Mouse (Mus musculus): Measurements from ENCODE around the gene Jsrp1. TPM values are rescaled to one million over a fixed set of nuclear protein-coding genes. Genes with fewer than 3 reads are reported as not detected.

Gene Jsrp1
- polyA plus RNA-seq (2017; shearing (Covaris generic)), result not detected

DNA sequence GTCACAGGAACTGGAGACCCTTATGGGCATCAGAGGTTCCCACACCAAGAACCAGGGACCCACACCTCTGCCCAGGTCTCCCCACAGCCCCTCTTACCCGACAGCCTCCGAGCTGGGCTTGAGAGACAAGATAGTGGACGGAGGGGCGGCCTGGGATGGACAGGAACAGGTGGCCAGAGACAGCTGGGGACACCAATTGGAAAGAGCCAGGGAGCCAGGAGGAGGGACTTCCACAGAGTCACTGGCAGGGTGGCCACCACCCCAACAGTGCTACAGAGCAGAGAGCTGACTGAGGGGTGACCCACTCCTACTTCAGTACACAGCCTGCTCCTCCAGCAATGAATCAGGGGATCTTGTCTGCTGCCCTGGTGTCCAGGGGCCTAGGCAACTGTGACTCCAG is at the start of gene Jsrp1:
Gene Jsrp1, minus strand, starts transcription at position 133 of the 400 bp plus-strand sequence.
- ATAC-seq, result no peak

DNA sequence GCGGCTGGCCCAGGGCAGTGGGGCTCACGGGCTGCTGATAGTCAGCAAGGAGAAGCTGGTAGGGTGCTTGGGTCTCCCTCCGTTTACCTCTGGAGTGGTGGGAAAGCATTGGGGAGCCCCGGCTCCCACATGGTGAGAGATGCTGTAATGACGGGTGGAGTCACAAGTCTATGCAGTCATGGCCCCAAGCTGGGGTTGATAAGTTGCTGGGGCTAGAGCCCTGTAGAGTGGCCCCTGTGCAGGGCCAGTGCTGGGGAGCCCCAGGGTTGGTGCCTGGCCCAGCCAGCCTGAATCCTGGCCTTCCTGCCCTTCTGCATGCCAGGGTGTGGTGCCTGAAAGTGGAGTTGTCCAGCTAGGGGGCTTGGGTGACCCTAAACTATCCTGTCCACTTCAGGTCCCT is 49.0 kb upstream of the Jsrp1 start:
- ATAC-seq, result no peak

- no peak for ATAC-seq
Observed at GRCm38 (mm10) chr10:80858350-80858935, 45.1 kb upstream of the Jsrp1 start.

GRCm38 (mm10) chr10:80857848-80858247 is 44.5 kb upstream of the Jsrp1 start:
- ATAC-seq, result no peak

DNA sequence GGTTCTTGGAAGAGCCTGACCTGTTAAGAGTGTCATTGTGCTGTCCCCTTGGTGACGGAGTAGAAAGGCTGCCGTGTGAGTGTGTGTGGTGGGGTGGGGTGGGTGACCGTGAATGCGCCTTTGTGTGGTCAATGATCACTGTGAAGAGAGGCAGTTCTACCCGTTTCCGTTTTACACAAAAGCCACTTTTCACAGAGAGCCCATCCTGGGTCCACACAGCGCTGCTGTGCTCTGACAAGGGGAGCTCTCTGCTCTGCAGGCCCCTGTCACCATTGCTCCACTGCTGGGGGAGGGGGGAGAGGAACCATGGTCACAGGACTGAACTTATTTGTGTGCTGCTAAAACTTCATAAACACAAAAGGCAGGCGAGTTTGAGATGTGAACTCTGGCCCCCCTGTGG is 44.1 kb upstream of the Jsrp1 start:
- ATAC-seq, result no peak

DNA sequence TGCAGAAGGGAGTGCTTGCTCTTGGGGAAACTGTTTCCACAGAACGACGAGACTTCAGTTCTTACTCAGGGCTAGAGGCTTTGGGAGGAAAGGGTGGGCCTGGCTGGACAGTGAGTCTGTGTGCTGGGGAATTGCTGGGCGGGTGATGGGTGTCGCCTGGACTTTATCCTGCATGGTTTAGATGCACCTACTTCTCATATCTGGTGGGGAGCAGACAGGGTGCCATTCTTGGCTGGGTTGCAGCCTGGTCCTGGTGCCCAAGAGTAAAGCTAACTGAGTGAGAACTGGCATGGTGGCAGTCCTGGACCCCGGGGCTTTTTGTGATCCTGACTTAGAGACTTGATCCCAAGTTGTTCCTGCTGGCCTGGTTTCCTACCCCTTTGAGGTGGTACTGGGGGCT is 43.6 kb upstream of the Jsrp1 start:
- ATAC-seq, result no peak

GRCm38 (mm10) chr10:80856267-80856666 is 43.0 kb upstream of the Jsrp1 start:
- ATAC-seq, result no peak

- ATAC-seq, result no peak
Observed at GRCm38 (mm10) chr10:80855749-80856073, 42.4 kb upstream of the Jsrp1 start.

DNA sequence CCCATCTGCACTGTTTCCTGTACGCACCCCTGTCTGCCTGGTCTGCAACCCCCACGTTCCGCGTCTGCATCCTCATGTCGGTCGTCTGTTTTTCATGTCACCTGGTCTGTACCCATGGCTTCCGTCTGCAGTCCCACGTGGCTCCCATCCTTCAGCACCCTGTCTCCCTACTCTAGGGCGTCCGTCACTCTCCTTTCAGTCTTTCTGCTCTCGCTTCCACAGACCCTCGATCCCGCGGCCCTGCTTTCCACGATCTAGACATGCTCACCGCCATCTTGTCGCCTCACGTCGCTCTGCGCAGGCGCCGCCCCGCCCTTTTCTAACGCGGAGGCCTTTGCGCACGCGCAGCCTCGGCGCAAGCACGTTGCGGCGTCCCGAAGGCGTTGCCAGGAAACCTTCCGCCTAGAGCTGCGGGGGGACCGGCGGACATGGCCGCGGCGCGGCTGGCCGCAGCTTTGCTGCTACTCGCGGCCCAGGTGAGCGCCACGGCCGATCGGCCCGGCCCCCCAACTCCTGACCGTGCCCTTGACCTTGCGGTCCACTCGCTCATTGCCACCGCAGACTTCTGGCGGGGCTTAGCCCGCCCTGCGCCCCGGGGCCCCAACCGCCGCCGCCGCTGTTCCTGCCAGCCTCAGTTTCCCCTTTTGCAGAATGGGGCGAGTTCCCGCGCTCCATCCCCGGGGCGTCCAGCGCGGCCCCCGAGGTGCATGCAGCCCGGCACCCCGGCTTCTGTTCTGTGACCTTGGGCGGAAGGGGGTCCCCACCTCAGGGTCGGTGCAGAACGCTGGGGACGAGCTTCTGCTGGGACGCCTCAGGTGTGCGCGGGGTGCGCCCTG is 41.8 kb upstream of the Jsrp1 start, which contains the start of the genes Lsm7 and Sppl2b:
Gene Lsm7, minus strand, starts transcription at position 297 of the 836 bp plus-strand sequence.
Gene Sppl2b, plus strand, starts transcription at position 363 of the 836 bp plus-strand sequence.
- ATAC-seq, result peak; percentile 84

- ATAC-seq, result peak; percentile 71
Observed at GRCm38 (mm10) chr10:80848571-80848970, 35.3 kb upstream of the Jsrp1 start.

- ATAC-seq, result no peak
Observed at GRCm38 (mm10) chr10:80845732-80846131, 32.4 kb upstream of the Jsrp1 start.

- ATAC-seq, result no peak
Observed at GRCm38 (mm10) chr10:80845055-80845693, 31.9 kb upstream of the Jsrp1 start.

DNA sequence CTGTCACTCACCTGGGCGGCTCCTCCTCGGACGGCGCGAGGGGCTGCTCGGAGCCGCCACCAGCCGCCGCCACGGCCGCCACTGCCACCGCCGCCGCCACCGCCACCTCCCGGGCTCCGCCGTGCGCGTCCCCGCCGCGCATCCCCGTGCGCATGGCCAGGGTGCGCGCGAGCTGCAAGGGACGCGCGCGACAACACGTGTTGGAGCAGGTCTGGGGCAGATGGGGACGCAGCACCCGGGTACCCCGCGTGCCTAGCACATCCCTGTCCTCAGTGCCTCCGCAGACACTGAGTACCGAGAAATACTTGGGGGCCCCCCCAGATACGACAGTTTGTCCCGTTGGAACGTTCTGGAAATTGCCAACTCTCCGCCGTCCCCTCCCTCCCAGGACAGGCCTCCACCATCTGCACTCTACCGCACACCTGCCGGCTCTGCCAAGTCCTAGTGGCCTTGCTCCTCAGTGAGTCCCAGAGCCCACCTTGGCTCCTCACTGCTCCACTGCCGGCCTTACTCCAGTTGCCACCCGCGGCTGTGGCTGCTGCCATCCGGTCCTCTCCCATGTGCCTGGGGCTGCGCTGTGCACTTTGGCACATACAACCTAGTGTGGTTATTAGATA is 30.7 kb upstream of the Jsrp1 start, which contains the start of gene Lingo3:
Gene Lingo3, minus strand, starts transcription at position 109 of the 617 bp plus-strand sequence.
- no peak for ATAC-seq

DNA sequence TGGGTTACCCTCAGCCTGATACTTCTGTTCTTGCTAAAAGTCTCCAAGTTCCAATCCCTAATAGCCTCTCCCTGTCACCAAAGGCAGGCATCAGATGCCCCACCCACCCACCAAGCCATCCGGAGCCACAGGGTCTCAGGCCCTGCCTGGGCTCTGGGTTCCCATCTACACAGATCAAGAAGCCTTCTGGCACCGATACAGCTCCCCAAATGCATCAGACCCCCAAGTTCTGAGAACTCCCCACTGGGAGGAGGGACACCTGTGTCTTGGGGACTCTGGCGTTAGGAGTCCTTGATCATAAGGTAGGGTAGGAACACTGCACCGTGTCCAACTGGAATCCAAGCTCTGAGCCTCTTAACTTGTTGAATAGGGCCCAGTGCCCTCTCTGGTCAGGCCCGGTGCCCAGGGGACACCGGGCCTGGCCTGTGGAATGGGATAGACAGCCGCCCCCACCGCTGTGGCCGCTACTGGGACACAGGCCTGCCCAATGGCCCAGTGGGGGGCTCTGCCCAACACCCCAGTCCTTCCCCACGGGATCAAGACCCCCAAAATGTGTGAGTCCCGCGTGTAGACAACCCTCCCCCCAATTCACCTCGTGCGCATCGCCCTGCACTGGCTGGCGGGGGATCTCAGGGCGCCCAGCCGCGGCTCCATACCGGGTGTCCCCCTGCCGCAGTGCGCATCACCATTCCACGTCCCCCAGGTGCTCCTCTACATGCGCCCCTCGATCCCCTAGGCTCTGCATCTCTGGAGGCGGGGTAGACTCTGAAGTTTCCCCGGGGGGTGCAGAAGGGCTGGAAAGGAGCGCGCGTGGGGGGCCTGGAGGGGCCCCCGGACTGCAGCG is 30.0 kb upstream of the Jsrp1 start:
- no peak for ATAC-seq

GRCm38 (mm10) chr10:80842334-80842733 is 29.0 kb upstream of the Jsrp1 start:
- ATAC-seq, result no peak

GRCm38 (mm10) chr10:80841685-80842084 is 28.4 kb upstream of the Jsrp1 start:
- ATAC-seq, result no peak

- no peak for ATAC-seq
Observed at GRCm38 (mm10) chr10:80839848-80840247, 26.6 kb upstream of the Jsrp1 start.

GRCm38 (mm10) chr10:80838346-80838912 is 25.1 kb upstream of the Jsrp1 start:
- ATAC-seq, result no peak

- no peak for ATAC-seq
Observed at GRCm38 (mm10) chr10:80837827-80838226, 24.5 kb upstream of the Jsrp1 start.

DNA sequence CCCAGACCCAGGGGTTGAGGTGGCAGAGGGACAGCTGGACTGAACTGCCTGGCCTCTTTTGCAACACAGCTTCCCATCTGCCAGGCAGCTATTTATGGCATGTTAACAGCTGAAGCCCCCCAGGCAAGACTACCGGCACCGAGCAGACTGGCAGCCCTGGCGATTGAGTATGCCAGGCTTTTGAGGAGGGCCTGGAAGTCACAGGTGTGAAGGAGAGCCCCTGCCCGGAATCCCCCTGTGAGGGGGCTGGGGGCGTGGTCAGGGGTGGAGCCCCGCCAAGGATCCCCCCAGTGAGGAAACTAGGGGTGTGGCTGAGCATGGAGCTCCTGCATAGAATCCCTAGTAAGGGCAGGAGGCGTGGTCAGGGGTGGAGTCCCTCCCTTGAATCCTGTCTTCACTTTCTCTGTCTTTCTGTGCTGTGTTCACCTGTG is 23.7 kb upstream of the Jsrp1 start:
- no peak for ATAC-seq

GRCm38 (mm10) chr10:80835617-80836016 is 22.3 kb upstream of the Jsrp1 start:
- no peak for ATAC-seq

DNA sequence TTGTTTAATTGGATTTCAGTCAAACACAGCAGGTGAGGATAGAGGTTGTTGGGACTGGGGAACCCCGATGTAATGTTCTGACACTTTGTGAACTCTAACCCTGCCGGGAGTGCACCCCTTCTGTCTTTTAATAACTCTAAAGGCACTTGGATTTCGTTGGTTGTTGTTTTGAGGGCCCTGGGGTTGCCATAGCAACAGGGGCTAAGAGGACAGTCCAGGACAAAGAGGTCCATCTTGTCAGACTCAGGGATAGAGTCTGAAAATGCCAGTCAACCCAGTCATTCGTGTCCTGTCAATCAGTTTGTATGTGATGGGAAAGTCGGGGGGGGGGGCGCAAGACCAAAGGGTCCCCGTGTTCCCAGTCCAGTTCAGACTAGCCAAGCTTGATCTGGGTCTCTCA is 19.5 kb upstream of the Jsrp1 start:
- no peak for ATAC-seq

Measured in inflammation-experienced regulatory T-cells, adult 6 months (primary cell).